In the genomic region with DNA sequence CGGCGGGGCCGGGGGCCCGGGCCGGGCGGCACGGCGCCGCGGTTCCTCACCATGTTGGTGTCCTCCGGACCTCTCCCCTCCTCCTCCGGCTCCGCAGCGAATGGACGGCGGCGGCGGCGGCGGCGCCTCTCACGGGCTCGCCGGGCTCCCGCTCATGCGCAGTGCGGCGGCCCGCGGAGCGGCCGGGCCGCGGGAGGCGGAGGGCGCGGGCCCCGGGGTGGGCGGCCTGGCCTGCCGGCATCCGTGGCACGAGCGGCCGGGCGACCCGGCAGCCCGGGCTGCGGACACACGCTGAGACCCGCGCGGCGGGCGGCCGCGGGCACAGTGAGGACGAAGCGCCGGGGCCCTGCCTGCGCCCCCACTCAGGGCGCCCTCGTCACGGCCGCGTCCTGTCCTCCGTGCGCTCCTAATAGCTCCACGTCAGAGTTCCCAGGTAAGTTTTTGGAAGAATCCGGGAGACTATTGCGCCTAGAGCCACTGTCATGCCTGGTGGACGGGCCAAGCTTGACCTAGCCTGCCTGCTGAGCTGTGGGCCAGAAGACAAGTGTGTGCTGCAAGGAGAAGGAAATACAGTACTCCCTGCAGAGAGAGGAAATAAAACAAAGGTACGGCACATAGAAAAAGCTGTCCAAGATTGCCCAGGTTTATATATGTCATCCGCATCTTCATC, we compare ENCODE assay signal across 8 mouse cellular contexts. TPM values are rescaled to one million over a fixed set of nuclear protein-coding genes. Genes with fewer than 3 reads are reported as not detected.
DNase-seq lines count a peak whose midpoint lies in the region; ATAC-seq lines count a peak whose summit lies in the region.

No protein-coding gene starts in this region.

- H3K27ac ChIP-seq in hindbrain, embryonic 13.5 days = peak overlapping the region; percentile 92

- peak overlapping the region; percentile 98 for H3K9ac ChIP-seq in hindbrain, embryonic 13.5 days

- H3K4me2 ChIP-seq in hindbrain, embryonic 13.5 days = peak overlapping the region; percentile 91

- no peaks in the 10 kb centered on the region for H3K27me3 ChIP-seq in hindbrain, embryonic 13.5 days

- ATAC-seq in hindbrain, embryonic 13.5 days (ENCODE audit: low FRiP score) = peak; percentile 95

- peak; percentile 87 for DNase-seq in Muller cell, postnatal 12 days (ENCODE audit: inconsistent ontology term)
- peak; percentile 86 to 92 for DNase-seq in cerebellum, postnatal 10 days
- peak; percentile 51 to 59 for DNase-seq in frontal cortex, postnatal 25 days (ENCODE audit: low spot score in 2 of 2)
- peak; percentile 52 for DNase-seq in left cerebral cortex, adult 11 months (ENCODE audit: low spot score)
- DNase-seq in lung, postnatal 36 days = peak; percentile 81
- peak; percentile 66 for DNase-seq in retina, adult 2 months (ENCODE audit: low read depth, low spot score)
- peak; percentile 84 for DNase-seq in thymus, postnatal 25 days

- peaks cover 32% of the 10 kb centered on the region for H3K4me1 ChIP-seq in hindbrain, embryonic 13.5 days (replicated peaks)

- no peaks in the 10 kb centered on the region for H3K36me3 ChIP-seq in hindbrain, embryonic 13.5 days

- peak overlapping the region; percentile 94 for H3K4me3 ChIP-seq in hindbrain, embryonic 13.5 days

- under 1% methylated on average over 41 of the region's 73 CpGs for WGBS in hindbrain, embryonic 13.5 days

- H3K9me3 ChIP-seq in hindbrain, embryonic 13.5 days = no peaks in the 10 kb centered on the region

RNA-seq across cellular contexts. Expression of a gene that starts 4.4 kb away (rescaled TPM):
- polyA plus RNA-seq in hindbrain, embryonic 13.5 days (2015; fragmentation: Nextera tagmentation; extraction: Ambion mirVana) = 103 and 111 TPM in 2 replicates

Comparison
In these comparisons a context has a peak if more than half of its experiments do, and no peak if none do; other contexts are left out.
1. Peak in every context shown above with its lines: DNase-seq, ATAC-seq, H3K4me3 ChIP-seq and H3K27ac ChIP-seq.